Mouse (Mus musculus): ENCODE measurements around the gene Igfbp7. TPM values are rescaled to one million over a fixed set of nuclear protein-coding genes. Genes with fewer than 3 reads are reported as not detected.

Gene Igfbp7
- total RNA-seq, 1 experiment from 2014 or later, result 5.0 TPM

- no peak for ATAC-seq (replicated peaks; ENCODE audit: insufficient number of reproducible peaks, low FRiP score, low TSS enrichment, poor library complexity, severe bottlenecking)
Measured at GRCm38 (mm10) chr5:77301296-77301903, 106.4 kb downstream of the Igfbp7 start.

GRCm38 (mm10) chr5:77299486-77299885, 108.4 kb downstream of the Igfbp7 start:
- ATAC-seq (replicated peaks; ENCODE audit: insufficient number of reproducible peaks, low FRiP score, low TSS enrichment, poor library complexity, severe bottlenecking), result no peak

Other genes starting within 250 kb of the Igfbp7 start
- not detected in 3 replicates for gene Spink2, start 196.6 kb downstream of the Igfbp7 start, total RNA-seq (2017)
- gene Rest, start 142.6 kb downstream of the Igfbp7 start, total RNA-seq (2017), result 39.7 to 45.8 TPM (median 40.3 TPM) in 3 replicates
- gene Noa1, start 98.0 kb downstream of the Igfbp7 start, total RNA-seq (2017), result 4.2 to 7.1 TPM (median 4.9 TPM) in 3 replicates
- gene Polr2b, start 97.9 kb downstream of the Igfbp7 start, total RNA-seq (2017), result 105 to 132 TPM (median 106 TPM) in 3 replicates